Mouse (Mus musculus) kidney, adult 2 months (tissue): ENCODE data around the gene Sgo2a. TPM values are rescaled to one million over a fixed set of nuclear protein-coding genes. Genes with fewer than 3 reads are reported as not detected.

ENCODE experiments used
- DNase-seq: peaks from one replicate; pipeline ENCODE4 v3.0.0; 2021
- H3K27ac ChIP-seq: fragments of 200-500 bp; 2 replicates; pipeline ENCODE4 v1.5.1; 2012; ENCODE audit warnings: low read depth, low read length, control low read depth, inconsistent platforms; ENCODE audit not compliant: insufficient read depth
- H3K27me3 ChIP-seq: fragments of 200-500 bp; replicated peaks from 2 replicates; pipeline ENCODE4 v1.6.1; 2012; ENCODE audit warnings: mild to moderate bottlenecking, moderate library complexity, low read length, inconsistent platforms; ENCODE audit not compliant: control insufficient read depth, insufficient read depth
- H3K36me3 ChIP-seq: fragments of 200-500 bp; 2 replicates; pipeline ENCODE4 v1.6.1; 2012; ENCODE audit warnings: mild to moderate bottlenecking, moderate library complexity, low read length, inconsistent platforms; ENCODE audit not compliant: control insufficient read depth, insufficient read depth
- H3K4me1 ChIP-seq: fragments of 200-500 bp; 2 replicates; pipeline ENCODE4 v1.6.1; 2011; ENCODE audit warnings: low read length; ENCODE audit not compliant: control insufficient read depth, insufficient read depth
- H3K4me3 ChIP-seq: fragments of 200-500 bp; 2 replicates; pipeline ENCODE4 v1.5.1; 2011; ENCODE audit warnings: mild to moderate bottlenecking, low read depth, low read length, control low read depth; ENCODE audit not compliant: insufficient read depth
- CTCF ChIP-seq: fragments of 200-500 bp; conservative IDR thresholded peaks from 2 replicates; pipeline ENCODE4 v1.5.1; 2011; ENCODE audit warnings: low read depth, mild to moderate bottlenecking, control low read depth, low read length, moderate library complexity, mixed read lengths; ENCODE audit not compliant: insufficient read depth, insufficient read length
- POLR2A ChIP-seq: fragments of 200-500 bp; IDR thresholded peaks from one replicate; pipeline ENCODE4 v1.6.1; 2011; ENCODE audit warnings: low read depth, low read length, control low read depth
- WGBS: fragments of 180-500 bp; shearing (Covaris S2); methylation state at CpG from one replicate; pipeline ENCODE4 v1.1.7; 2018; 5-methylcytosine and 5-hydroxymethylcytosine counted together
- polyA plus RNA-seq: library from polyadenylated mRNA; depleted of rRNA; stranded (reverse); fragments of >200 nt; gene quantifications from 2 replicates; pipeline ENCODE4 v1.2.3, GENCODE M21; 2012

The Sgo2a gene
- polyA plus RNA-seq, 1 experiment = 0.03 TPM

DNA sequence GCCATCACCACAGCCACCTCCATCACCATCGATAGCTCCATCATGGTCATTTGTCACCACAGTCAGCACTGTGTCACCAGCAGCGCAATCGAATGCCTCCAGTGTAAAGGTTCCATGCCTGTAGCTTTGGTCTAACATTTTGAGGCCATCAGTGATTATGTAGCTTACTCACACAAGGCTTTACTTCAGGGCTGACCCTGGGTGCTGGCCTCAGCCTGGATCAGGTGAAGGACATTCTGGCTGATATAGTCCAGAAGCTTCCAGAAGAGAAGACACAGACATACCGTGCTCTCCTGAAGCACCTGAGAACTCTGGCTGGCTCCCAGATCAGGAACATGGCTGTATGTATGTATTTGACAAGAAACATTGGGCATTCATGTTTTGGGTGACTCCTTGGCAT is 63.1 kb downstream of the Sgo2a start:
- WGBS = 85% methylated on average over 4 of the region's 4 CpGs
- Histone ChIP-seq H3K4me3 (no peak overlapping the region), H3K4me1 (no peaks in the 10 kb centered on the region), H3K27ac (no peak overlapping the region), H3K27me3 (no peaks in the 10 kb centered on the region), H3K36me3 (no peaks in the 10 kb centered on the region)
- no peak for DNase-seq
- TF ChIP-seq CTCF (no peak), POLR2A (no peak)

DNA sequence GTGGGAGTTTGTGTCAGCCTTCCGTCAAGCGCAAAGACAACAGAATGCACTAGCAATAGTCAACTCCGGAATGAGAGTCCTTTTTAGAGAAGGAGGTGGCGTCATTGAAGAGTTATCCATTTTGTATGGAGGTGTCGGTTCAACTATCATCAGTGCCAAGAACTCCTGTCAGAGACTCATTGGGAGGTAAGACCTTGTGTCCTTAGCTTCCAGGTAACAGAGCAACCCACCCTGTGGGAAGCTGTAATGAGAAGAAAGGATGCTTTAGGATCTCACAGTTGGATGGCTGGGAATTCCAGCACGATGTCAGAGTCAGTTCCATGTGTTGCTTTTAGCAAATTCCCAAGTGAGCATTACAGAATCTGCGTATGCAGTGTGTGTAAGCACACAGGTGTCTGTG is 66.4 kb downstream of the Sgo2a start:
- Histone ChIP-seq H3K36me3 (no peaks in the 10 kb centered on the region), H3K4me3 (no peak overlapping the region), H3K4me1 (no peaks in the 10 kb centered on the region), H3K27me3 (no peaks in the 10 kb centered on the region), H3K27ac (no peak overlapping the region)
- WGBS = 94% methylated on average over 7 of the region's 7 CpGs
- TF ChIP-seq CTCF (no peak), POLR2A (no peak)
- DNase-seq = no peak

DNA sequence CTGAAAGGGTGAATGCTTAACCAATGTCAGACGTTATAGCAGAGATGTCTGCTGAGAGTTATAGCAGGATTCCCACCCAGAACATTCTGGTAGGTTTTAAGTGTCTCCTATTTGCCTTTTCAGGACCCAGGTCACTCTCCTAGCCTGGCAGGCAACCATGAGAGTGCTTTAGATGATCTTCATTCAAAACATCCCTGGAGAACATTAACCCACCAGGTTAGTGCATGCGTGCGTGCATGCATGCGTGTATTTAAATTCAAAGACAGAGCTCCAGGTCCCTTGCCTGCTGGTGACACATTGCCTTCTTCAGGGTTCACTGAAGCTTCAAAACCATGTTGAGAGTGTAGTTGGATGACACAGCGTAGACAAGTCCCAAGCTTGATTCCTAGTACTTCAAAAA is 69.4 kb downstream of the Sgo2a start:
- TF ChIP-seq POLR2A = no peak
- 56% methylated on average over 5 of the region's 5 CpGs for WGBS

DNA sequence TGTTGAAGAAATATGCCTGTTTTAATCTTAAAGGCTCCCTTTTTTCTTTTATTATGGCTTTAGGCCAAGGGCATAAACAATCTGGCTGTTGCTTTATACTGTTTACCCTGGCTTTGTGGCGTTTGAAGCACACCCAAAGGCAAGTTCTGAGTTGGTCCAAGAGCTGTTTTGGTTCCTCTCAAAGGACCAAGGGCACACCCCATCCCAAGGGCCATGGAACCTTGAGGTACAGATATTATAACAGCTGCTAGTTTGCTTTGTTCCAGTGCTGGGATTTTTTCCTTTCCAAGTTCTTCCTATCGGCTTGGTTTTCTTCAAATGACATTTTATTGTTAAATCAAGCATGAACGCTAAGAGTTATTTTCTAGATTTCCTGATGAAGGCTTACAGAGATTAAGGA is 69.8 kb downstream of the Sgo2a start:
- Histone ChIP-seq H3K27ac (no peak overlapping the region), H3K27me3 (no peaks in the 10 kb centered on the region), H3K4me3 (no peak overlapping the region), H3K4me1 (no peaks in the 10 kb centered on the region), H3K36me3 (no peaks in the 10 kb centered on the region)
- no peak for DNase-seq
- no peak for TF ChIP-seq CTCF
- no peak for TF ChIP-seq POLR2A
- 58% methylated on average over 3 of the region's 3 CpGs for WGBS

More for the DNA sequence above, 69.4 kb downstream of the Sgo2a start:
- Histone ChIP-seq H3K27ac (no peak overlapping the region), H3K4me3 (no peak overlapping the region), H3K36me3 (no peaks in the 10 kb centered on the region), H3K27me3 (no peaks in the 10 kb centered on the region), H3K4me1 (no peaks in the 10 kb centered on the region)
- DNase-seq = peak; percentile 29

DNA sequence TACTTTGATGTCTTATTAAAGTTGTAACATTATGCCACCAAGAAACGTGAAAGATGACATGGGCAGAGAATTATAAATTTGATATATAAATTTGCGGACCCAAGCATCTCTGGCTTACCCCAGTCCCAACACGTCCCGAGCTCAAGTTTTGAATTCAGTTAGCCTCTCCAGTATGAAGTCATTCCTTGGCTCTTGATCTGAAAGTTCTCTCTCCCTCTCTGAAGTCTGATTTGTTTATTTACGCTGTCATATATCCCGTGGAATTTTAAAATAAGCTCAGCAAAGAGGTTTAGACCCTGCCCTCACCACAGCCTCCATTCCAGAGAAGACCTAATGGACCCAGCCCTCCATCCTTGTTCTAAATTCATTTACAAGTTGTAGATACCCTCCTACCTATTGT is 73.4 kb downstream of the Sgo2a start:
- H3K27ac ChIP-seq = no peak overlapping the region
- no peak overlapping the region for H3K4me3 ChIP-seq
- TF ChIP-seq CTCF (no peak), POLR2A (no peak)
- H3K4me1 ChIP-seq = no peaks in the 10 kb centered on the region
- no peak for DNase-seq
- H3K36me3 ChIP-seq = no peaks in the 10 kb centered on the region
- 86% methylated on average over 6 of the region's 6 CpGs for WGBS
- H3K27me3 ChIP-seq = no peaks in the 10 kb centered on the region

DNA sequence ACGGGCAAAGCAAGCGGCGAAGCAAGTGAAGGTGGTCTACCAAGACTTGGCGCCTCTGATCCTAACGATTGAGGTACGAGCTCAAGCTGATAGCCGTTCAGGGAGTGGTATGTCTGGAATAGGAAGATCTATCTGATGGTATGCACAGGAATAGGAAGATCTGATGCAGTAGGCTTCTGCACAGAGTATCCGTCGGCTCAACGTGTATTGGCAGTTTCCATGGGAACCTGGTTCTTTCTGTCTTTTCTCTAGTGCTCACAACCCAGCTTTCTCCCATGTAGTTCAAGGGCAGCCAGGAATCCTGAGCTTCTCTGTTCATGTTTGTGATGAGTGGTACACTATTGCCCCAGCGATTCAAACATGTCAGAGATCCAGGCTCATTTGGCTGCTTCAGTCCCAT is 74.3 kb downstream of the Sgo2a start:
- 94% methylated on average over 11 of the region's 11 CpGs for WGBS
- Histone ChIP-seq H3K27ac (no peak overlapping the region), H3K27me3 (no peaks in the 10 kb centered on the region), H3K4me3 (no peak overlapping the region), H3K4me1 (no peaks in the 10 kb centered on the region), H3K36me3 (no peaks in the 10 kb centered on the region)
- TF ChIP-seq POLR2A (no peak), CTCF (no peak)
- no peak for DNase-seq

DNA sequence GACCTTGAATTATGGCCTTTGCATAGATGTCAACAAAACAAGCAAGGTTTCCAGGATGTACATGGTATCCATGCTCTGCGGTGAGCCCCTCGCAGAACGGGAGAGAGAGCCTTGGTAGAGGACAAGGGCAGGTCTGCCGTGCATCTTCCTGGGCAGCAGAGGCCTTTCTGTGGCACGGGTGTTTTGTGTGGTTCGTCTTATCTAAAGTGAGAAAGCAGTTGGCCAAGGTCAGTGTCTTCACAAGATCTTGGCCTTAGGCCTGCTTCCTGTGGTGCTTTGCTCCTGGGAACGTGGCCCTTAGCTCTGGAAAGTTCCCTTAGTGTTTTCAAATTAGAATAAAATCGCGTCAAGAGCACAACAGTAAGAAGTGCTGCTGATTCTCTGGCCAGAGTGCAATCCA is 75.2 kb downstream of the Sgo2a start:
- 76% methylated on average over 9 of the region's 9 CpGs for WGBS
- H3K4me3 ChIP-seq = no peak overlapping the region
- no peaks in the 10 kb centered on the region for H3K4me1 ChIP-seq
- no peaks in the 10 kb centered on the region for H3K27me3 ChIP-seq
- TF ChIP-seq CTCF (no peak), POLR2A (no peak)
- no peaks in the 10 kb centered on the region for H3K36me3 ChIP-seq
- H3K27ac ChIP-seq = no peak overlapping the region
- no peak for DNase-seq

DNA sequence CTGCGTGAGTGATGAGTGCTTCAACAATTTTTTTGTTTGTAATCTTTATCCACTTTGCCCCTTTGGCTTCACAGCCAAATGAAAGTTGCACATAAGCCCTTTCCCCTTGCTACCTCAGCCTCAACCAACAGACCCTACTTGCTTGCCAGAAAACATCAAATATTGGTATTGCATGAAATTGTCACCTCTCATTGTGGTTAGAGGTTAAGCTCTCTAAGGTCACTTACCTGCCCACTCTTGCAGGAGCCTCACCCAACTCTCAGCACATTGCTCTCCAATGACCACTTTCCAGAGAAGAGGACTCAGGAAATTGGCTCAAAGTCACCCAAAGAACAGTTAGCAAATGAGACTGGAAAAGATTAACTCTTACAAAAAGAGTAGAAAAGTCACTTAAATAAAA is 75.7 kb downstream of the Sgo2a start:
- Histone ChIP-seq H3K4me1 (no peaks in the 10 kb centered on the region), H3K4me3 (no peak overlapping the region), H3K27ac (no peak overlapping the region), H3K36me3 (no peaks in the 10 kb centered on the region), H3K27me3 (no peaks in the 10 kb centered on the region)
- no peak for TF ChIP-seq CTCF
- no peak for TF ChIP-seq POLR2A
- 82% methylated on average over 1 of the region's 1 CpGs for WGBS
- no peak for DNase-seq
